Mouse (Mus musculus): ENCODE data around the gene Ppt2. TPM values are rescaled to one million over a fixed set of nuclear protein-coding genes. Genes with fewer than 3 reads are reported as not detected.
A peak's percentile ranks its signal among the peaks of the same experiment; 100 is the strongest.

Ppt2 gene
- total RNA-seq, 2 experiments from 2014 or later: 46.8 to 55.8 TPM

- H3K4me3 ChIP-seq: no peak overlapping the region
- DNase-seq (ENCODE audit: low spot score in 2 of 2): no peak
- H3K27ac ChIP-seq: no peak overlapping the region
- TF ChIP-seq CTCF (conservative IDR thresholded peaks at IDR 0.05): no peak
Observed at GRCm38 (mm10) chr17:34662978-34663377, 34.7 kb upstream of the Ppt2 start.

GRCm38 (mm10) chr17:34662468-34662867 is 34.2 kb upstream of the Ppt2 start:
- no peak for TF ChIP-seq CTCF (conservative IDR thresholded peaks at IDR 0.05)
- no peak for DNase-seq (ENCODE audit: low spot score in 2 of 2)
- Histone ChIP-seq H3K27ac (no peak overlapping the region), H3K4me3 (no peak overlapping the region)

- DNase-seq (ENCODE audit: low spot score in 2 of 2): no peak
- Histone ChIP-seq H3K4me3 (peak overlapping the region; percentile 14), H3K27ac (peak overlapping the region; percentile 76)
- TF ChIP-seq CTCF (conservative IDR thresholded peaks at IDR 0.05): no peak
Observed at GRCm38 (mm10) chr17:34661121-34661591, 32.8 kb upstream of the Ppt2 start.

DNA sequence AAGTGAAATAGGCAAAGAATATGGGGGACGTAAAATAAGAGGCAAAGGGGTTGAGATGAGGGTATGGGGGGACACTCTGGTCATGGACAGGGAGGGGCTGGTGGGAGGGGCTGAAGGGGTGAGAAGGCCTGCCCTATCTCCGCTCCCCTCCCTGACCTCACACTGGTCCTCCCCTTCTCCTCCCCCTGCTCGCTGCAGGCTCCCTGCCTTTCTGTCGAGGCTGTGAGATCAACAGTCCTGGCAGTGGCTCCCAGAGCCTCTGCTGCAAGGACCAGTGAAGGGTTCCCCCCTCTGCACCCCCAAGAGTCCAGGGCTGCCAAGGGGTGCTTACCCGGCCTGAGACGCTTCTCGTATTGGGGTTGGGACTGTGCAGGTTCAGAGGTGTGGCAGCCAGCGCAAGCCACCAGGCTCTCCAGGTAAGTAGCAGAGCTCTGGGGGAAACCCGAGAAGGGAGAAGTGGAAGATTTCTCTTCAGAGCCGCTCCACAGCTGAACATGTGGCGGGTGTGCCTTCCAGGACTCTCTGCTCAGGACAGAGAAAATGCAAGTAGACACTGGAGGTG is 32.0 kb upstream of the Ppt2 start:
- DNase-seq (ENCODE audit: low spot score in 2 of 2): no peak
- H3K4me3 ChIP-seq: peak overlapping the region; percentile 14

DNA sequence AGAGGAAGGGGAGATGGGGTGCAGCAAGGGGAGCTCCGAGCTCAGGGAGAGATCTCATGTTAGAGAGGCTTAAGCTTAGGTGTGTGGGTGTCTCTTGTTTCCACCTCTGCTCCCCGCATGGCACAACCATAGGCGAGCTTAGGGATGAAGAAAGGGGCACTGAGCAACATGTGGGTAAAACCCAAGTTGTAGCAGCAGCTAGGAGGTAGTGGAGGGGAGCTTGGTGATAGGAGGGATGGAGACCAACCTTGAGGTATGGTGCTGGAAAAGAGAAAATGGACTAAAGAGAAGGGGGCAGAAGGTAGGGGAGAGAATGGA is 31.5 kb upstream of the Ppt2 start:
- TF ChIP-seq CTCF (conservative IDR thresholded peaks at IDR 0.05): no peak
- Histone ChIP-seq H3K4me3 (no peak overlapping the region), H3K27ac (peak overlapping the region; percentile 28; the same call in 1 of the 2 replicates)
- DNase-seq (ENCODE audit: low spot score in 2 of 2): no peak

More for the DNA sequence above, 32.0 kb upstream of the Ppt2 start:
- H3K27ac ChIP-seq: peak overlapping the region; percentile 76
- no peak for TF ChIP-seq CTCF (conservative IDR thresholded peaks at IDR 0.05)

DNA sequence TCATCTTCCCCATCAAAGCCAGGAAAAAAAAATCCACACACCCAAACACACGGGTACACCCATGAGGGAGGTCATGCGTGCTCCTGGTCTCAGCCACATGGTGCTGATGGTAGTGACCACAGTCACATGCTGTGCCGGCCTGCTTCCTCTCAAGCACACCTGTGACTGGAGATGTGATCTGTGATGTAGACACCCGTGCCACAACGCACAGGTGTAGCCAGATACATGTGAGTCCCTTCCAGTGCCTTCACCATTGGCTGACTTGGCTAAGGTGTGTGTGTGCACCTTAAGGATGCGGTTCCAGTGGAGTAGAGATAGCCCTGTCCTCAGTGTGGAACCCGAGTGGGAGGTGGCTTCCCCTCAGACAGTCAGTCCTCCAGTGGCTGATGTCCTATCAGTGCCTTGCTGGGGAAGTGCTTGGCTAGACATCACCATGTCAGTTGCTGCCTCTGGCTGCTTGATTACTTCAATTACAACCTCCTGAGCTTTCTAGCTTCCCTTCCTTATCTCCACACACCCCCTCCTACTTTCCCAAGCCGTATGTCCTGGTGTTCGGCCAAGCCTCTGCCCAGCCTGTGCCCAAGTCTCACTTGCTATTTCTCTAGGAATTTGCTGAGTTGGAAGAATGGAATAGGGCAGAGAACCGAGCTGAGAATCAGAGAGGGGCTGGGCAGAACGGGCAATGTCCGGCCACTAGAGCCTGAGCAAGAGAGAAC is 31.0 kb upstream of the Ppt2 start:
- no peak for TF ChIP-seq CTCF (conservative IDR thresholded peaks at IDR 0.05)
- H3K4me3 ChIP-seq: no peak overlapping the region
- no peak for DNase-seq (ENCODE audit: low spot score in 2 of 2)
- H3K27ac ChIP-seq: peak overlapping the region; percentile 28; the same call in 1 of the 2 replicates

DNA sequence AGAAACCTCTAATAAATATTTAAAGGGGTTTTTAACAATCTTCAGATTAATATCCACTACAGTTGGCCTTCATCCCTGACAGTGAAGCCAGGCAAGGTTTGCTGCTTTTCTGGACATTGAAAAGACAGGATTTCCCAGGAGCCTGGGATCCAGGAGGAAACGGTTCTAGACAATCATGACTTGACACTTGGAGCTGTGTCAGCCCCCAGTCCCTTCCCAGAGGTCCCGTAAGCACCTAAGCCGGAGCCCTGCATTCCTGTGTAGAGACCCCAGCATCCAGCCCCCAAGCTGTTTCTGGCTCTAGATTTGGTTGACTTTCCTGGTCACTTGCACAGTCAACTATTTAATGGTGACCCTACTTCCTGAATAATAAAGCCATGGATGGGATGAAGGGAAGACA is 30.3 kb upstream of the Ppt2 start:
- DNase-seq (ENCODE audit: low spot score in 2 of 2): no peak
- Histone ChIP-seq H3K27ac (no peak overlapping the region), H3K4me3 (no peak overlapping the region)
- TF ChIP-seq CTCF (conservative IDR thresholded peaks at IDR 0.05): no peak

DNA sequence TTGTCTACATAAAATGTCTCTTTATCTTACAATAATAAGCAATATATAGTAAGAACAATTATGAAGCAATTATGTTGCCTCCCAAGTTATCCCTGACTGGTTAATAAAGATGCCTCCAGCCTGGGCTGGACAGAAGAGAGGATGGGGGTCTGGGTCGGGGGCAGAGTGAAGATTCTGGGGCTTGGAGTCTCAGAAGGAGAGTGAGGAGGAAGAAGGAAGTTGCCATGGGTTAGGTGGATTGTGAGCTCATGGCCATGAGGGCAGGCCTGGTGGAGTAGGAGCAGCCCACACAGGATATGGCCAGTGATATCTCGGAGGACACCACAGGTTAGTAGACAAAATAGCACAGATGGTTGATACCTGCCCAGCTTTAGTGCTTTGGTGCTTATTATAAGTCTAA is 29.8 kb upstream of the Ppt2 start:
- H3K27ac ChIP-seq: no peak overlapping the region
- DNase-seq (ENCODE audit: low spot score in 2 of 2): no peak
- no peak overlapping the region for H3K4me3 ChIP-seq
- no peak for TF ChIP-seq CTCF (conservative IDR thresholded peaks at IDR 0.05)

GRCm38 (mm10) chr17:34657271-34657670 is 29.0 kb upstream of the Ppt2 start:
- no peak overlapping the region for H3K4me3 ChIP-seq

DNA sequence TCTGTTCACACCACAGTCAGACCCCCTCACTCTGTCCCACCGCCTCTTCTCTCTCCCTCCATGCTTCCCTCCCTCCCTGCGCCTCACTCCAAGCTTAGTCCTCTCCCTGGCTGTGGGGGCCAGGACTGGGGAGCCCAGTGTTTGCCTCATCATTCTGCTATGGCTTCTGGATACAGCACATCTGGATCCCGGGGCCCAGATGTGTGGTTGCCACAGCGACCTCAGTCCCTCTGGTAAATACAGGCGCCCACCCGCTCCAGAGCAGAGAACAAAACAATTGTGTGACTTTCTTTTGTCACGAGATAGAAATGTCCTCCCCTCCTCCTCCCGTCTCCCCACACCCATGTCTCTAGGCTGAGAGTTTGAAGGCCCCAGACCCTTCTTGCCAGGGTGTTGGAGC is 28.4 kb upstream of the Ppt2 start:
- H3K27ac ChIP-seq: peak overlapping the region; percentile 83
- no peak for TF ChIP-seq CTCF (conservative IDR thresholded peaks at IDR 0.05)
- H3K4me3 ChIP-seq: no peak overlapping the region
- no peak for DNase-seq (ENCODE audit: low spot score in 2 of 2)

More at GRCm38 (mm10) chr17:34657271-34657670, 29.0 kb upstream of the Ppt2 start:
- TF ChIP-seq CTCF (conservative IDR thresholded peaks at IDR 0.05): no peak
- H3K27ac ChIP-seq: no peak overlapping the region
- DNase-seq (ENCODE audit: low spot score in 2 of 2): no peak

DNA sequence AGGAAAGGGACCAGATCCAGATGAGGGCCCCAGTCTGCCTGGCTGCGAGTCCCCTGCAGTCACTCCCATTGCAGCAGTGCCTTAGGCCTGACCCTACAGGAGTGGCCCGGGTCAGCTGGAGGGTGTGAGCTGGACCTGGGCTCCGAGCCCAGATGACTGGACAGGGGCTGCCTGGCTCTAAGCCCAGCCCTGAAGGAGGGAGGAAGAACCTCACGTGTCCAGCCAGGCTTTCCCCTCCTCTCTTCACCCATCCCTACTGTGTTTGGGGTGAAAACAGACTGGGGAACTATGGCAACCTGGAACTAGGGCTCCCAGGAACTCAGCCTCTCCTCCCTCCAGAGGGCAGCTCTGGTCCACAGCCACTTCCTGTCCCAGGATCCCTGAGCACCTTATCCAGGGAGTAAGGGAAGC is 27.3 kb upstream of the Ppt2 start:
- H3K4me3 ChIP-seq: no peak overlapping the region
- peak; percentile 55 for TF ChIP-seq CTCF (conservative IDR thresholded peaks at IDR 0.05)
- DNase-seq (ENCODE audit: low spot score in 2 of 2): peak in 1 of 2 experiments; percentile 68
- peak overlapping the region; percentile 83 for H3K27ac ChIP-seq

DNA sequence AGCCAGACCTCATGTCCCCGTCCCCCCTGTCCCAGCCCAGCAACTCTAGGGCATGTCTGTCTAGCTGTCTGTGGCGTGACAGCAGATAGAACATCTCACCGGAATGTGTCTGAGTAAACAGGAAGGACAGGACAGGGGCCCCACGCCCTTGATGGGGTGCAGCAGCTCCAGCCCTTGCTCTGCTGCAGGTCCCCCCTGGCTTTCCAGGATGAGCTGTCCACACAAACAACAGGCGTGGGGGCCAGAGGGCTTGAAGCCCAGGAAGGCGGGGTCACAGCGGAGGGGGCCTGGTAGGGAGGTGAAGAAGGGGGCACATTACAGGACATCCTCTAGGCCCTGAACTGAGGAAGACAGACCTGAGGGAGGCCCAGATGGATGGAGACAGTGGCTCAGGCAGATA is 26.9 kb upstream of the Ppt2 start:
- H3K27ac ChIP-seq: peak overlapping the region; percentile 83
- no peak overlapping the region for H3K4me3 ChIP-seq
- TF ChIP-seq CTCF (conservative IDR thresholded peaks at IDR 0.05): no peak
- DNase-seq (ENCODE audit: low spot score in 2 of 2): no peak

- H3K27ac ChIP-seq: peak overlapping the region; percentile 83; the same call in 1 of the 2 replicates
- TF ChIP-seq CTCF (conservative IDR thresholded peaks at IDR 0.05): no peak
Observed at GRCm38 (mm10) chr17:34654392-34654791, 26.1 kb upstream of the Ppt2 start.

GRCm38 (mm10) chr17:34653746-34654285 is 25.5 kb upstream of the Ppt2 start:
- H3K27ac ChIP-seq: peak overlapping the region; percentile 95
- no peak overlapping the region for H3K4me3 ChIP-seq
- DNase-seq (ENCODE audit: low spot score in 2 of 2): peak; percentile 74 to 81
- TF ChIP-seq CTCF (conservative IDR thresholded peaks at IDR 0.05): peak; percentile 95

More at GRCm38 (mm10) chr17:34654392-34654791, 26.1 kb upstream of the Ppt2 start:
- no peak for DNase-seq (ENCODE audit: low spot score in 2 of 2)
- no peak overlapping the region for H3K4me3 ChIP-seq

Measured in layer of hippocampus, adult 2 months (tissue).